Comparison of ENCODE assay signal across 25 mouse cellular contexts in genomic region chr17:85030651-85031050, GRCm38 (mm10). TPM values are rescaled to one million over a fixed set of nuclear protein-coding genes. Genes with fewer than 3 reads are reported as not detected.
A peak's percentile ranks its signal among the peaks of the same experiment; 100 is the strongest.
DNase-seq lines count a peak whose midpoint lies in the region; ATAC-seq and TF ChIP-seq lines count a peak whose summit lies in the region.
"Had no signal": no experiment of that assay in that cellular context is flagged by ENCODE, and none has a peak within 500 bp of the region (broad histone marks: within the 10 kb centered on the region; RNA-seq: fewer than 3 reads in every experiment).

No protein-coding gene starts in this region.

- peaks cover 16% of the 10 kb centered on the region for H3K4me1 ChIP-seq in small intestine, adult 2 months (ENCODE audit: control insufficient read depth, insufficient read depth, insufficient read length, low read length)
- H3K4me1 ChIP-seq in hindbrain, embryonic 11.5 days (replicated peaks; ENCODE audit: control insufficient read depth, insufficient read depth, low read length) = no peaks in the 10 kb centered on the region
- H3K4me1 ChIP-seq: forebrain, embryonic 10.5 days; hindbrain, embryonic 13.5 days had no signal

- H3K9ac ChIP-seq in hindbrain, embryonic 11.5 days (ENCODE audit: low read depth, low read length) = no peak overlapping the region
- H3K9ac ChIP-seq: forebrain, embryonic 13.5 days; heart, embryonic 13.5 days; hindbrain, embryonic 13.5 days had no signal

- peaks cover 22% of the 10 kb centered on the region for H3K36me3 ChIP-seq in small intestine, adult 2 months (ENCODE audit: control insufficient read depth, insufficient read depth, low read length)
- no peaks in the 10 kb centered on the region for H3K36me3 ChIP-seq in hindbrain, embryonic 11.5 days (ENCODE audit: control insufficient read depth, insufficient read depth, low read length)
- H3K36me3 ChIP-seq: forebrain, embryonic 10.5 days; heart, embryonic 10.5 days; heart, embryonic 13.5 days; hindbrain, embryonic 13.5 days had no signal

- DNase-seq in kidney, adult 18-20 months = peak; percentile 27
- no peak for DNase-seq in kidney, adult 8-10 months
- DNase-seq in kidney, postnatal 14 days = peak; percentile 12
- DNase-seq in kidney, adult 11 months = no peak
- no peak for DNase-seq in hindbrain, embryonic 11.5 days (ENCODE audit: low spot score)
- DNase-seq: adrenal gland, postnatal 10 days; adrenal gland, postnatal 36 days; B cell, adult 2 months; cerebellum, adult 18-20 months; cerebellum, adult 9-10 months; cerebellum, postnatal 14 days; gastrocnemius, postnatal 10 days; gastrocnemius, postnatal 36 days; heart, adult 2 months had no signal

- H3K4me3 ChIP-seq in small intestine, adult 2 months (ENCODE audit: low read depth, low read length) = peak overlapping the region; percentile 47
- no peak overlapping the region for H3K4me3 ChIP-seq in hindbrain, embryonic 11.5 days (ENCODE audit: low read depth, low read length)
- H3K4me3 ChIP-seq: forebrain, embryonic 10.5 days; forebrain, embryonic 13.5 days; heart, adult 2 months; heart, embryonic 10.5 days; heart, embryonic 13.5 days; hindbrain, embryonic 13.5 days had no signal

- TF ChIP-seq POLR2A in small intestine, adult 2 months (IDR thresholded peaks at IDR 0.05; ENCODE audit: low read depth, low read length) = no peak

- no peak for TF ChIP-seq CTCF in small intestine, adult 2 months (IDR thresholded peaks at IDR 0.05; ENCODE audit: extremely low read depth, insufficient read length, insufficient replicate concordance, low read depth, low read length)

- H3K27me3 ChIP-seq in small intestine, adult 2 months (ENCODE audit: control insufficient read depth, insufficient read depth, low read length) = no peaks in the 10 kb centered on the region
- no peaks in the 10 kb centered on the region for H3K27me3 ChIP-seq in hindbrain, embryonic 11.5 days (ENCODE audit: control insufficient read depth, insufficient read depth, low read length)
- H3K27me3 ChIP-seq: CH12.LX; forebrain, embryonic 13.5 days; heart, embryonic 13.5 days; hindbrain, embryonic 13.5 days; Patski had no signal

- H3K9me3 ChIP-seq in hindbrain, embryonic 11.5 days (ENCODE audit: control insufficient read depth, low read length) = no peaks in the 10 kb centered on the region
- H3K9me3 ChIP-seq: forebrain, embryonic 10.5 days; forebrain, embryonic 13.5 days; G1E; heart, embryonic 10.5 days; heart, embryonic 13.5 days; hindbrain, embryonic 13.5 days had no signal

- WGBS in small intestine, adult 2 months = 64% methylated on average over 5 of the region's 5 CpGs
- 77% methylated on average over 5 of the region's 5 CpGs for WGBS in hindbrain, embryonic 11.5 days

- H3K27ac ChIP-seq in small intestine, adult 2 months (ENCODE audit: insufficient read depth, low read depth, low read length) = peak overlapping the region; percentile 36
- H3K27ac ChIP-seq in hindbrain, embryonic 11.5 days (ENCODE audit: low read depth, low read length) = no peak overlapping the region
- H3K27ac ChIP-seq: forebrain, embryonic 10.5 days; forebrain, embryonic 13.5 days; heart, adult 2 months; heart, embryonic 10.5 days; heart, embryonic 13.5 days; hindbrain, embryonic 13.5 days had no signal

- H3K4me2 ChIP-seq in hindbrain, embryonic 11.5 days (replicated peaks; ENCODE audit: low read depth, low read length) = no peak overlapping the region
- H3K4me2 ChIP-seq: forebrain, embryonic 13.5 days; heart, embryonic 13.5 days; hindbrain, embryonic 13.5 days had no signal

- ATAC-seq in inflammation-experienced regulatory T-cells, adult 6 months = peak; percentile 15
- ATAC-seq in hindbrain, embryonic 11.5 days (ENCODE audit: low FRiP score) = no peak
- ATAC-seq: forebrain, embryonic 13.5 days; forebrain, embryonic 16.5 days had no signal

RNA-seq across cellular contexts. Expression of gene Slc3a1, which starts 2.5 kb away (rescaled TPM):
- polyA plus RNA-seq in inflammation-experienced regulatory T-cells, adult 6 months (2017; shearing (Covaris generic)) = under 1 TPM; 0.25 to 0.55 (median 0.40) TPM
- polyA plus RNA-seq in small intestine, adult 2 months (2012; rRNA removed) = 30.3 and 122 TPM in 2 replicates
- polyA plus RNA-seq in hindbrain, embryonic 11.5 days (2014; fragmentation: Nextera tagmentation; extraction: Ambion mirVana) = 0.20 and 0.49 TPM in 2 replicates
- polyA plus RNA-seq: G1E had no signal

RNA-seq across cellular contexts. Expression of gene Prepl, which starts 59.4 kb away (rescaled TPM):
- 10 to 100 TPM in 1 of 3 experiments, 1 to 10 TPM in 2; 9.3 to 10.9 (median 9.9) TPM for polyA plus RNA-seq in inflammation-experienced regulatory T-cells, adult 6 months (2017; shearing (Covaris generic))
- polyA plus RNA-seq in small intestine, adult 2 months (2012; rRNA removed) = 2.8 and 3.0 TPM in 2 replicates
- polyA plus RNA-seq in hindbrain, embryonic 11.5 days (2014; fragmentation: Nextera tagmentation; extraction: Ambion mirVana) = 55.2 and 64.8 TPM in 2 replicates

RNA-seq across cellular contexts. Expression of gene Camkmt, which starts 59.7 kb away (rescaled TPM):
- 10 to 100 TPM in 1 of 3 experiments, 1 to 10 TPM in 2; 5.6 to 10.0 (median 10.0) TPM for polyA plus RNA-seq in inflammation-experienced regulatory T-cells, adult 6 months (2017; shearing (Covaris generic))
- 3.3 and 5.9 TPM in 2 replicates for polyA plus RNA-seq in small intestine, adult 2 months (2012; rRNA removed)
- 15.3 and 16.7 TPM in 2 replicates for polyA plus RNA-seq in hindbrain, embryonic 11.5 days (2014; fragmentation: Nextera tagmentation; extraction: Ambion mirVana)

Comparison
In these comparisons a context has a peak if more than half of its experiments do, and no peak if none do; other contexts are left out.
1. DNase-seq: peak in kidney, adult 18-20 months (single experiment) and kidney, postnatal 14 days (single experiment); none in kidney, adult 8-10 months (0 of 2), kidney, adult 11 months (single experiment) and hindbrain, embryonic 11.5 days (single experiment).
2. RNA of gene Slc3a1, which starts 2.5 kb away (polyA plus RNA-seq): 30.3 to 122 TPM in small intestine, adult 2 months; 0.20 to 0.49 TPM in hindbrain, embryonic 11.5 days and 0.25 to 0.55 TPM in inflammation-experienced regulatory T-cells, adult 6 months; every median in the first group is over 10 times any median in the second.